Mouse (Mus musculus): ENCODE data around the gene Ulk4.

The Ulk4 gene

DNA sequence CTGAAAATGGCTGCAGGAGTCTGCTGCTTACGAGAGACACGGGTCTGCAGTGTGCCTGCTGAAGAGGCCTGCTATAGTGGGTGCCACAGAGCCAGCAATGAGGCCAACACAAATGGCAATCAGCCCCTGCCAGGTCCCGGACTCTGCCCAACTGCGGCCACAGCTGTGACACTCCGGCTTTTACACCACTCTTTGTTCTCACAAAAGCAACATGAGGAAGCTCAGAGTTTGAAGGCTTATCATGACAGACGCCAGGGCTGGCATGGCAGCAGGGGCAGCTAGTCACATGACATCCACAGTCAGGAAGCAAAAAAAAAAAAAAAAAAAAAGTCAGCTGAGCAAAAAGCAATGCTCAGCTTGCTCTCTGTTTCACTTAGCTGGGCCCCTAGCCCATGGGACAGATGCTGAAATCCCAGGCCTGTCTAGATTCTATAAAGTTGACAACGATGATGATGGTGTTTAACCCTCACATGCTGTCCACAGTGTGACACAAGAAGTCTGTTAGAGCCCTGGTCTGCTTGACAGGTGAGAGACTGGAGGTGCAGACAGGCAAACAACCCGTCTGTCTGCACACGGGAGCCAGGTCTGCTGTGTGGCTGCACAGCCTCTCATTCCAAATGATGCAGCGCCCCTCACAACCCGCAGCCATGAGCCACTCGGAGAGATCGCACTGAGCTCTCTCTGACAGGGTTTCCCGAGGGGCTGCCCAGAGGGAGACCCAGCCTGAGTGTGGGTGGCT lies 253.3 kb downstream of the Ulk4 start:
- CTCF ChIA-PET = interaction anchor here (0.7 kb wide), 1 partner anchor 29 kb away, joined by 10 read pairs; no protein-coding TSS in a partner anchor

DNA sequence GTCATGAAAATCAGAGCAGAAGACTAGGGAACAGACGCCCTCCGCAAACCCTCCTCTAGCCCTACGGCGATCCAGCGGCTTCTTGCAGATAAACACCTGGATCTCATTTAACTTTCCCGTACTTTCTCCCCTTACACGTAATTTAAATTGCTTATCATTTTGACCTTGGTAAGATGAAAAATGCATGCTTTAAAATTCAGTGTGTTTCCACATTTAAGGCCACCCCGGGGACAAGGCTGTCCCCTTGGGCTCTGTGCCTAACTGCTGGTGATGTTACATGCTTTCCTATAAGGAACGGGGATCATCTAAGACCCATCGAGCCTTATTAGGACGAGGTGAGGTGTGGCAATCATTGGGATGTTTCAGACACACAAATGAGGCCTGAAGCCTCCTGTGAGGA lies 256.6 kb downstream of the Ulk4 start:
- CTCF ChIA-PET = no interaction called here

DNA sequence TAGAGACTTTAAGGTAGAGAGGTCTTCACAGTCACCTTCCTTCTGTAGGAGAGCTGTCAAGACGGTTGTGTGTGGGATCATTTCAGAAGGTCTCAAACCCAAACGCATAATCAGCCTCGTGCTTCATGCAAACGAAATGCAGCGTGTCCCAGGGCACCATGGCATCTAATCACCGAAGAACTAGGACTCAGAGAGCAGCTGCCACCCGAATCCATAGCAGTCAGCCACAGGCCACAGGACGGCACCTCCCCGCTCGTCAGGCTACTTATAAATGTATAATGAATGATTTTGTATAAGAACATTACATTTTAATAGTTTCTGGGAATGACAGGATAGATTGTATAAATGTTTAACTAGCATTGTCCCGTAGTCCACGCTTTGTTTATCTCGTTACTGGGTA lies 257.1 kb downstream of the Ulk4 start:
- CTCF ChIA-PET = no interaction called here

DNA sequence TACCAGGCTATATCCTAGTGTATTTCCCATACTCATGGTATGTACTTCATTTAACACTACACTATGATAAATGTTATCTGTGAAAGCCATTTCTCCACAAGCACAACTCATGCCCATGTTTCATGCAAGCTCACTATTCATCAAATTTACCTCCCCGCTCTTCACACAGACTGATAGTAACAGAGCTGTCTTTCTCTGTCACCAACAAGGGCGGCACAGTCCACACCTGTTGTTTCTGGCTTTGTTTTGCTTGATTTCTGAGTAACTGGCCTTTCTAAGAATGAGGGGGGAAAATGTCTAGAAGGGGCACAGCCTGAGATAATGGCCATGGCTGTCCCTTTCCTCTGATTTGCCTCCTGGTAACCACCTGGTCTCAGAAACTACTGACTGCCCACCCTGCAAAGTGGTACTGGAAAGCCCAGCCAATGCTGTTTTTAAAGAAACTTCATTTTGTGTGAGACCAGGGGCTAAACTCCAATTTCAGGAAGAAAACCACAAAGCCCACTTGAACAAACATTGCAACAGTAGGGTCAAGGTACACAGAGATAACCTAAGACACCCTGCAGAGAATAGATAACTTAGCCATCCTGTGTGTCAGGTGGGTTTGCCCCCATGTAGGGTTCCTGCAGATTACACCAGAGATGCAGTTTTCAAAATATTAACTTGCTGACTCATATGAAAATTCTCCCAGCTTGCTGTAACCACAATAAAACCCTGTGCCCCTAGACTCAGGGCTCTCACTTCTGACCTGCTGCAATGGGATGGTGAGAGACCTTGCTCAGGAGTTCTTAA lies 258.3 kb downstream of the Ulk4 start:
- CTCF ChIA-PET = no interaction called here

DNA sequence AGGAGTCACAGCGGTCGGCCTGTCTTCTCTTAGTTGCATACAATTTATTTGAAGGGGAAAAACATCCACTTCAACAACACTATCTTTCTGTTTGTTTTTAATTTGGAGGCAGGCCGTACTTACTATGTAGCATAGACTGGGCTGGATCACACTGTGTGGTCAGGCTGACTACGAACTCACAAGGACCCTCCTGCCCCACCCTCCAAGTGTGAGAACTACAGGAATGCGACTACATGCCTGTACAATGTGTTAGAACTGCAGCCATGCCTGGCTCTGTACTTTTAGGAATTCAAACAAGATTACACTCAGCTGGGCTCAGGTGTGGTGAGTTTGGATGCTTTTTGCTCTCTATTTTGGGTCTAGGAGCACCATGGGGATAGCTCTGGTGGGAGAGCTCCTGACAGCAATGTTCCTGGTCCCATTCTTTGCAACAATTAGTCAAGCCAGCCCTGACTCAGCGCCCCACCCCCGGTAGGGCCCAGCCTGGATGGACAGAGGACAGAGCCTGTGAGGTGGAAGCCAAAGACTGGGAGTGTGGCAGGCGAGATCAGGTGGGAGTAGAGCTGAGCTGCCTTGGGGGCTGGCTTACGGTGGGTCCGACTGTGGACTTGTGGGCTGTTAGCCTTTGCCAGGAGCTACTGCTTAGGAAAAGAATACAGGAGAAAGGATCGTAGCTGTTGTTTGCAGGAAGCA lies 261.0 kb downstream of the Ulk4 start:
- CTCF ChIA-PET = no interaction called here

DNA sequence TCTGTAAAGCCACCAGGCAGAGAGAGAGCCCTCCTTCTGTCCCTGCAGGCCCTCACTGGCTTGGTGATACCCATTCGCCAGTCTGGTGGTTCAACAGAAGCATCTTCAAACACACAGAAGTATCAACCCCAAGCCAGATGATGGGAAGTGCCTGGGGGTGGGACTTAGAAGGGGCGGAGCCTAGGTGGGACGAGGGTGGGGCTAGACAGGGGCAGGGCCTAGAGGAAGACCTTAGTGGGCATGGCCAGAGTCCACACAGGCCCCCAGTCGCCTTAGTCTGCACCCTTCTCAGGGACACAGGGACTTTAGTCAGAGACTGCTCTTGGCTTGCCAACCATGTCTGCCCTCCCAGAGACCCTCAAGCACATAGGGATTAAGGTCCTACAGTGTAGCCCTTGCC lies 265.5 kb downstream of the Ulk4 start:
- CTCF ChIA-PET = no interaction called here

DNA sequence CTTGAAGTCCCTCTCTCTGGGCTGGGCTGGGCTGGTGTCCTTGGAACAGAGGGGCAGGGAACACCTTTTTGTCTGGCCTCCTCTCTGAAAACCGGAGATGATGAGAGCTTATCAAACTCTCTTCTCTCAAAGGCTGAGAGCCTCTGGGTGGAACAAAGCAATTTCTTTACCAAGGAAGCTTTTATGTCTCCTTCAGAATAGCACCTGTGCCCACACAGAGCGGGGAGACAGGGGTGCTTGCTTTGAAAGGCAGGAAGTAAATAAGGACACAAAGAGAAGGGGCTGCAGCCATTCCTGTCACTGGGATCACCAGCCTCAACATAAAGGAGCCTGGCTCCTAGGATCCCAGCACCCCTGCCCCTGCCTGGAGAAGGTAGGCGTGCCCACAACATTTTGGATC lies 266.5 kb downstream of the Ulk4 start:
- CTCF ChIA-PET = no interaction called here

DNA sequence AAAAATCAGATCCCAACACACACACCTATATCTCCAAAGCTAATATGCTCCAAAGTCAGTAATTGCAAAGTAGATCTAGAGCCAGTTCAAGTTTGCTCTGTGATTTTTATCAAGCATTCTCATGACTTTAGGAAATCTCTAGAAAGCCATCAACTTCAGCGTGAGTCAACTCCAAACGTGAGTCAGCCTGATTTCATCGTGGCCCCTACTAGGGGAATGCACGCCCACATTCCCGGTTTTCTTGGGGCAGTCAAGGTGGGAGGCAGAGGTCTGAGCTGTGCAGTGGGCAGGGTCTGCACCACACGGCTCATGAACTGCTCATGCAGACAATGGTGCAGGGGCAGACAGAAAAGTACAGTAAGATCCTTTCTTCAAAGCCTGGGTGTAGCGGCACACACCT lies 271.0 kb downstream of the Ulk4 start:
- CTCF ChIA-PET = no interaction called here

DNA sequence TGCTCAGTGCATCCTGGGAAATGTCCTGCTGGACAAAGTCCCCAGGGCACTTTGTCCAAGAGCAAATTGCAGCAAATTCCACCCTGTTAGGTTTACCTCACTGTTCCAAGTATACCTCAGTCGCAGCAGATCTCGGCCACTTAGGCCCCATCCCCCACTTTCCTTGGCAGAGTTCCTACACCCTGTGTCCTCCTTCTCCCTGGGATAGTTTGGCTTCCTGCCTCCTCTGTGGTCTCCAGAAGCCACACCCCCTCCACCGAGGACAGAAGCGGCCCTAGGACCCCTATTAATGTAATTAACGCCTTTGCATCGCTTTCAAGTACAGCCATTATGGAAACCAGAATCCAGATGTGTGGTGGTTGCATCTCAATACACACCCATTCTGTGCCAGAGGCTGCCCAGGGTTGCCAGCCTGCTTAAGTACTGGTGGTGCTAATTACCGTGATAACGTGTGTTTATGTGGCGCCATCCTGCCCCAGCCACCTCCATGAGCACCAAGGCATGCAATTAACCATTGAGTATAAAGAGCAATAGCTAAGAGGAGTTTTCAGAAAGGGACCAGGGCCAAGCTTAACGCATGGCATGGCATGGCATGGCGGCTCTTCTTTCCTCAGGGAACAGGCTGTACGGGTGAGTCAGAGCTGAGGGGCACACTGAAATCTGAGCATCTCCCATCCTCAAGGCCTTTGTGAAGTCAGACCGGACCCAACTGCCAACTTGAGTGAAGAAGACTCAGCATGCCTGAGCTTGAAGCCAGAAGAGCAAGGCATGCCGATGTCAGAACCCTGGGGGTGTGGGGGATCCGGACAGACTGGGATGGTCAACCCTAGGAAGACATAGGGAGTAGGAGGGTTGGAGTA lies 275.1 kb downstream of the Ulk4 start:
- CTCF ChIA-PET = no interaction called here

DNA sequence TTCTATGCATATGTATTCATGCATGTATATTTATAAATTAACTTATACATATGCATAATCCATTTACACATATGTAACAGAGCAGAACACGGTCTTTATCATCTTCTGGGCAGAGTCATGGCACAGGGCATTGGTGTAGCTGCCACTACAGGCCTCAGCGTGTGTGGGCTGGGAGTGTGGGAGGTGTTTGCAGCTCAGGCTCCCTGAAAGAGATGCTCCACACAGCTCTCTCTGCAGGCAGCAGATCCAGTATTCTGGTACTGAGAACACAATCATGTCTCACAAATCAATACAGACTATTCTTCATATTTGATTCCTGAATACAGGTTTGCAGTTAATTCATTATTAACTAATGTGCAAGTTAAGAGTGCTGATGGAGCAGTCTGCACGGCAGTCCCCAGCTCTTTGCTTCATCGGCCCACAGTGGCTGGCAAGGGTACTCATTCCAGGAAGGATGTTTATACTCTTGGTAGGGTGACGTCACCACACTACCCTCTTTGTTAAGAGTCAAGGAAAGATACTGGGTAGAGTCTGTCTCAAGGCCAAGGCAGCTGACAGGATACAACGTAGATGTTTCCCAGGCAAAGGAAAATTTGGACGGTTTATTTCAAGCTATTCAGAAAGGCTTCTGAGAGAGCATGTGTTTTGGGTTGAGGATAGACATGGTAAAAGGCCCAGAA lies 276.2 kb downstream of the Ulk4 start:
- CTCF ChIA-PET = no interaction called here

DNA sequence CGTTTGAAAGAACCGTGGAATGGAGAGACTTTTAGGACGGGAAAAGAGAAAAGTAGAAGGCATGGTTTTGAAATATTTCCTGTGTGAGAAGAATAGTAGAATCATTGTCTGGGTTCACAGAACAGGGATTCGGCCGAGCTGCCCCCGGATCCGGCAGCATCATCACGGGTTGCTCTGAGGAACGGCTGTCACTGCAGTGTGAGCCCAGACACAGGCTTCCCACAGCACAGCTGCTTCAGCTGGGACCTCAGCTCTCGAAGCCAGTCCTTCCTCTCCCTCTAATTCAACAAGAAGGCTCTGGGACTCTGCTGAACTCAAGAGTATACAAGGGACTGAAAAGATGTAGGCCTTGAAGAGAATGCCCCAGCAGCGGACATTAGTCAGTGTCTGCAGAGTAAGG lies 278.3 kb downstream of the Ulk4 start:
- CTCF ChIA-PET = no interaction called here

DNA sequence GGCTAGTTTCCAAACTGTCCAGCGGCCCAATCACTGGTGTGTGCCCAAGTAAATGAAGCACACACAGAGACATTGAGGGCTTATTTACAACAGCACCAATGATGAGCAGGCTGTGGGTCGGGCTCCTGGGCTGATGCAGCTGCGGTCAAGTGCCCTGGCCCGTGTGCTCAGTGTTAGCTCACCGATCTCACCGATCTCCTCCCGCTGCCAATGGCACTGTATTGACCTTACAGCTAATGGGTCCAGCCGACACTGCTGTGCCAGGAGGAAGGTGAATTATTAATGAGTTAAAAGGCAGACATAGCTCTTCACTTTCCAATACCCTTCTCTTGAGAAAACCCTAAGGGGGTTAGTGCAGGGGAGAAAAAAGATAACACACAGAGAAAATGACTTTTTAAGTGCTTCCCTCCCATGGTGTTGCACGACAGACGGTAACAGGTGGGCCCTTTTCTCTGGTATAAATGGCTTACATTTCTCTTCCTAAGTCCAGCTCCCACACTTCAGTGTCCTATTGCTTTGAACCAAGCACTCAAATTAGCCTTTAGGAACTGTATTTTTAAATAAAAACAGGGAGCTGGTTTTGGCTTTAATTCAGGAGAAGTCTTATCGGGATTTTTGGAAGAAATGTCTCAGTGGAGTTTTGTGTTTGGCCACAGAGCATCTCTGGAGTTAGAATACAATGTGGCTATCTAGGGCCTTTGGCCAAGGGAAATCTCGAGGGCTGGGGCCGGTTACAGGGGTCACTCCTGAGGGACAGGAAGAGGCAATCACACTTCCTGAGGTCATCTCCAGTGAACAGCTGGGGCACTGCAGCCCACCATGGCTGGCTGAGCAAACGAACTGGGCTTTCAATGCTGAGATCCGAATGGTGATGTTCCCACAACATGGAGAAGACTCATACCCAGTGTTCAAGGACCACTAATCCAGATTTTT lies 282.5 kb downstream of the Ulk4 start:
- CTCF ChIA-PET = no interaction called here

DNA sequence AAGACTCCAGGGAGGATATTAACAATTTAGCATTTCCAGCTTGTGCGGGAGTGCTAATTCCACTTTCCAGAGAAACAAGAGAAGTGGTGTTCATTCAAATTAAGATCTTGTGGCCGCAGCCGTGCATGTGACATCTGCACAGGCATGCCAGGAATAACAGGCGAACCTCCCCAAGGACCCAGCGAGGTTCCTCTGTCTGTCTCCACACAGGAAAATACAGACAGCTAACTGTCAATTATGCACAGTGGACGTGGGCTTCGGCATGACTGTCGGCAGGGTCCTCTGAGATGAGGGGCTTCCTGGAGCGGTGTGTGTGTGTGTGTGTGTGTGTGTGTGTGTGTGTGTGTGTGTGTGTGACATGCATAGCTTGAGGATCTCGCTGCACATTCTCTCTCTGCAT lies 284.0 kb downstream of the Ulk4 start:
- CTCF ChIA-PET = no interaction called here

DNA sequence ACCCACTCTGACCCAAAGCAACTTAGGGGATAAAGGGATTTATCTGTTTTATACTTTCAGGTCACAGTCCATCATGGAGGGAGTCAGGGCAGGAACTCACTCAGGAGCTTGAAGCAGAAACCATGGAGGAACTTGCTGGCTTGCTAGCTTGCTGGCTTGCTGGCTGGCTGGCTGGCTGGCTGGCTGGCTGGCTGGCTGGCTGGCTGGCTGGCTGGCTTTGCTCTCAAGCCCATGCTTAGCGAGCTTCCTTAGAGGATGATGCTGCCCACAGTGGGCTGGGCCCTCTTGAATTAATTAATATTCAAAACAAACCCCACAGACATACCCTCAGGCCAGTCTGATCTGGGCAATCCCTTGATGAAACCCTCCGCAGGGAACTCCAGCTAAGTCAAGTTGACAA lies 285.2 kb downstream of the Ulk4 start:
- CTCF ChIA-PET = no interaction called here

DNA sequence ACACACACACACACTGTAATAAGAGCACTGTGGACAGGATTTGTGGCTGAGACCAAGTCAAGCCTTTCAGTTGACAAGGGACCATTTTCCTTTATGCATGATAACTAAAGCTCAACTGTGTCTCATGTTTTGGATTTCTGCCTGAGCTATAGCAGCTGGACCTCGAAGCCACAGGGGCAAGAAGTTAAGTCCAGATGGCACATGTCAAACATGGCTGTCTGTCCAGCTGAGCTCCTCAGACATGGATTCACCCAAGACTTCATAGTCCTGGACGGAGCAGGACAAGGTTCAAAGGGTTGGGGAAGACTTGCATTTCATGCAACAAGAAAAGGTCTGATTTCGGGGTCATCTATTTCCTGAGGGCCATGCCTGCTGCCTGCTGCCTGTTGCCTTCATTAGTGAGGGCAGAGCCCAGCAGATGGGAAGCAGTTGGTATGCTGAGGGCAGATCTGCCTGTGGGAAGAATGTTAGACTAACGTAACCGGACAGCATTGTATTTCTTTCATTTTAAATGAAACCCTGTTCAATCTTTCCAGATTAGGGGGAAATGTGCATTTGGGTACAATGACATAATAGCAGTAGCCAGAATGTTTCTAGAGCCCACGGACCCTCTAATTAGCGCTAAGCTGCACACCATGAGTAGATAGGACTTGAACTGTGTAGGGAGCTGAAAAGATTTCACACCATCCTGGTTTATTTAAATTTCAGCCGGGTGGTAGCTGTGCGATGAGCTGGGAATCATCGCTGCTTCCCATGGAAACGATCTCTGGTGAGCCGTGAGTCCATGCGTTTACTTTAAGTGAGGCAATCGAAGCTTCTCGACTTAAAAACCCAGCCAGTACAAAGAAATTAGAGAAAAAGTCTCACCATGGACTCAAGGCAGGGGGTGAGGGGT lies 286.9 kb downstream of the Ulk4 start:
- CTCF ChIA-PET = no interaction called here

DNA sequence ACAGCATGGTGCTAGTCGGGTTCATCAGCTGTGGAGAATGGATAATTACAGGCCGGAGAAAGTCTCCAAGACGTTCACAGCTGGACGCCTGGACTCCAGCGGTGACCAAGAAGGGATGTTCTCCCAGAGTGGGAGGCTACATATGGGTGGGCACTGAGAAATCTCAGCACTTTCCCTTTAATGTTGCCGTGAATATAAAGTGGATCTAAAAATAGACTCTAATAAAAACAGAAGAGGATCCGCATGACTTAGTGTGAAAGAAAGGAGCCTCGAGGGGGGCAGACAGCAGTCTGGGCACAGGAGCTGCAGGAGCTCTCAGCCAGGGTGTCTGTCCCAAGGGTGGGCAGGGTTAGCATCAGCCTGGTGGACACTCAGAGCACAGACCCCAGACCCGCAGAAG lies 288.9 kb downstream of the Ulk4 start:
- CTCF ChIA-PET = no interaction called here

DNA sequence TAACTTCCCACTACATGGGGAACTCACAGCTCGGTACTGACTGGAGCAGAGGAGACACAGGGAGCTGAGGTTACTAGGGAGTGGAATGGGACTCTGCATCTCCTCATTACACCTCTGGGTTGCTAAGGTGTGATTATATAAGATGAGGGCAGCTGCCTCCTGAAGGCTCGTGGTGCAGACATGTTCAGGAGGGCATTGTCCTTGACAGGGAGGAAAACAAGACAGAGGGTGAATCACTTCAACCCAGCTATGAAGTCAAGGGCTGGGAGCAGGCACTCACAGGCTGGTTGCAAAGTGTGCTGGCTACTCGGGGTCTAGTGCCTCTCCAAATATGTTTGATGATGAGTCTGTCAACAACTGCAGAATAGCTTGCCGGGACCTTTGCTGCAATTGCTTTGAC lies 290.0 kb downstream of the Ulk4 start:
- CTCF ChIA-PET = no interaction called here

DNA sequence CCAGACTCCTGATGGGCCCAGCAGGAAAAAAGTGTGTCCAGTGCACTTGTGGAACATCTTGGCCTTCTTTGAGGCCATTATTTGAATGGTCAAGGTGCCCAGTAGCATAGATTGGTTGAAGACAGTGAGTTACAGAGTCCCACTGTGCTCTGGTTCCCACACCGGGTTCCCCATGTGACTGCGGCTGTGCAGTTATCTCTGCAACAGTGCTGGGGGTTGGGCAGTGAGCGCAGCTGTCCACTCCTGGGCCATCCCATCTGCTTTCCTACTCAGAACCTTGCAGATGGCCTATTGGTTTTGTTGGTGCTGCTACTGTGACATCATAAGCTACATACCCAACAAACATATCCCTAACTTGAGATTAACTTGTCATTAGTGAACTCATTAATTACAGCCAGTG lies 290.7 kb downstream of the Ulk4 start:
- CTCF ChIA-PET = interaction anchor here (0.6 kb wide), 1 partner anchor 16 kb away, joined by 3 read pairs; no protein-coding TSS in a partner anchor

DNA sequence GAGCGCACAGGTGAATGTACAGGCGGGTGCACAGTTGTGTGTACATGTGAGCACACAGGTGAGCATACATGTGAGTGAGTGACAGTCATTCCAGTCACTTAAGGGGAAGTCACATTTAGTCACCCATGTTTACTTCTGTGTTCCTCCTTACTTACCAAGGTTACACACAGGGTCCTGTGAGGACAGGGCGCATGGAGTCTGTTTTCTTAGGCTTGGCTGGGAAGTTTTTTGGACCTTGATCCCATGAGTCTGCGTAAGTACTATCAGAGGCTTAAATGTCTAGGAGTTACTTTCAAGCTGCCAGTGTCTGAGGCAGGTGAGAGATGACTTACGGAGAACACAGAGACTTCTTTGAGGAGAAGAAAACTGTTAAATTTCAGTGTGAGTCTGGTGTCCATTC lies 291.5 kb downstream of the Ulk4 start:
- CTCF ChIA-PET = no interaction called here
